Mouse (Mus musculus) G1E (cell line): ENCODE results near the gene Jaml. TPM values are rescaled to one million over a fixed set of nuclear protein-coding genes. Genes with fewer than 3 reads are reported as not detected.

Source experiments
- ATAC-seq: 2 replicates; pipeline ENCODE4 v1.8.0; 2016; ENCODE audit warnings: mild to moderate bottlenecking; ENCODE audit not compliant: insufficient number of reproducible peaks, poor library complexity, low FRiP score, severe bottlenecking; ENCODE audit errors: extremely low read depth
- DNase-seq: peaks from one replicate; pipeline ENCODE4 v3.0.0; 2012; ENCODE audit warnings: low spot score
- H3K27me3 ChIP-seq: 2 replicates; pipeline ENCODE4 v1.6.1; 2012; ENCODE audit warnings: mild to moderate bottlenecking, low read length, inconsistent platforms; ENCODE audit not compliant: insufficient read depth
- H3K36me3 ChIP-seq: replicated peaks from 2 replicates; pipeline ENCODE3; 2012; ENCODE audit warnings: mild to moderate bottlenecking, inconsistent platforms
- H3K4me1 ChIP-seq: 2 replicates; pipeline ENCODE4 v1.6.1; 2012; ENCODE audit warnings: low read depth, low read length, inconsistent platforms, mixed read lengths; ENCODE audit not compliant: insufficient read depth
- H3K4me3 ChIP-seq: 2 replicates; pipeline ENCODE4 v1.5.1; 2012; ENCODE audit warnings: low read depth, mild to moderate bottlenecking, inconsistent platforms, low read length, moderate library complexity, mixed read lengths
- H3K9me3 ChIP-seq: replicated peaks from 2 replicates; pipeline ENCODE4 v1.6.1; 2012; ENCODE audit warnings: inconsistent platforms
- CTCF ChIP-seq: IDR thresholded peaks from 2 replicates; pipeline ENCODE4 v1.5.1; 2012; ENCODE audit warnings: low read depth, low read length, inconsistent platforms, mixed read lengths
- GATA1 ChIP-seq: IDR thresholded peaks from 2 replicates; pipeline ENCODE4 v1.6.1; 2012; ENCODE audit warnings: borderline replicate concordance, low read length, inconsistent platforms, mixed read lengths
- GATA2 ChIP-seq: IDR thresholded peaks from 2 replicates; pipeline ENCODE4 v1.6.1; 2012; ENCODE audit warnings: low read depth, low read length, inconsistent platforms, borderline replicate concordance
- POLR2AphosphoS5 ChIP-seq: IDR thresholded peaks from 2 replicates; pipeline ENCODE4 v1.6.1; 2012; ENCODE audit warnings: low read depth, low read length, inconsistent platforms; ENCODE audit not compliant: insufficient replicate concordance
- TAL1 ChIP-seq: conservative IDR thresholded peaks from 2 replicates; pipeline ENCODE4 v1.6.1; 2012; ENCODE audit warnings: low read depth, low read length, inconsistent platforms, mixed read lengths
- polyA plus RNA-seq: library from polyadenylated mRNA; stranded (reverse); fragments of >175 nt; gene quantifications from 2 replicates; pipeline ENCODE4 v1.2.3, GENCODE M21; 2012
- total RNA-seq, 2 experiments: library from RNA; stranded (forward) in 1 of 2; stranded (reverse) in 1 of 2; fragments of 200-1000 nt in 1 of 2; fragments of >200 nt in 1 of 2; fragmentation: Nextera tagmentation in 1 of 2; gene quantifications; 2 replicates each; pipeline ENCODE4 v1.2.3; 2014 to 2017

Jaml gene
- total and polyA plus RNA-seq, 3 experiments = not detected

DNA sequence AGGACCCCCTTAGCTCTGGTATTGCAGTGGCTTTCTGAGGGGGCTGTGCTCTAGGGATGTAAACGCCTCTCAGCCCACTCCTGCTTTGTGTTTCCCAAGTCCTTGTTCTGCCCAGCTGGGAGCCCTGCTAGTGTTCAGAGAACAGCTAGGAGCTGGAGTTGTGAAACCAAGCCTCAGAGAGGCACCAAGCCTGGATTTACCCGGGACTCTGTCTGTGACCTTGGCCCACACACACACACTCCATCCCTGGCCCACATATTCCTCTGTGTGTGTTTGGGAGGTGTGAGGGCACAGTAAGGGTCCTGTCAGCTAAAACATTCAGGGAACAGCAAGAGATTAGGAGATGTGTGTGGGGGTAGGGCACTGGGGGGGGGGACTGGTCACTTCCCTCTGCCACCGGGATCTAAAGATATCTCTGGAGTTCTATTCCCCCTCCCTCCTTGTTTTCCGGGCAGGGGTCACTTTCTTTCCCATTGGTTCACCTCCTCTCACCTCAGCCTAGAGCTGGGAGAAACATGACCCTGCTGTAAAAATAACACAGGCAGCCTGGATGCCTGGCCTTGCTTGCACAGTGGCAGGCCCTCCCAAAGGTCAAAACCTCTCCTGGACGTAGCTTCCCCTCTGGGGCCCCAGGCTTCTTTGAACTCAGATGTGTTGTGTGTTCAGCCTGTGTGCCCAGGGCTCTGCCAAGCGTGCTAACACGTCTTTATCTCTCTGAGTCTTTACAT lies 57.6 kb downstream of the Jaml start:
- Histone ChIP-seq H3K4me3 (no peak overlapping the region), H3K27me3 (peaks cover 23% of the 10 kb centered on the region), H3K4me1 (no peaks in the 10 kb centered on the region), H3K36me3 (no peaks in the 10 kb centered on the region), H3K9me3 (no peaks in the 10 kb centered on the region)
- DNase-seq (no peak), ATAC-seq (no peak)
- TF ChIP-seq TAL1 = no peak
- TF ChIP-seq POLR2AphosphoS5 = no peak
- no peak for TF ChIP-seq CTCF
- TF ChIP-seq GATA2 = no peak
- TF ChIP-seq GATA1 = no peak

- TF ChIP-seq GATA2 (no peak), GATA1 (no peak), POLR2AphosphoS5 (no peak), TAL1 (no peak), CTCF (no peak)
- no peaks in the 10 kb centered on the region for H3K4me1 ChIP-seq
- no peaks in the 10 kb centered on the region for H3K36me3 ChIP-seq
- no peaks in the 10 kb centered on the region for H3K9me3 ChIP-seq
- peaks cover 18% of the 10 kb centered on the region; the same call in 1 of the 2 replicates for H3K27me3 ChIP-seq
- ATAC-seq = no peak
- no peak within 1 kb of the TSS for H3K4me3 ChIP-seq
- DNase-seq = no peak
These were observed 59.4 kb downstream of the Jaml start, which contains the start of gene Scn4b for GRCm38 (mm10) chr9:45138191-45139032. Gene Scn4b, plus strand, starts transcription at chr9:45138395.

DNA sequence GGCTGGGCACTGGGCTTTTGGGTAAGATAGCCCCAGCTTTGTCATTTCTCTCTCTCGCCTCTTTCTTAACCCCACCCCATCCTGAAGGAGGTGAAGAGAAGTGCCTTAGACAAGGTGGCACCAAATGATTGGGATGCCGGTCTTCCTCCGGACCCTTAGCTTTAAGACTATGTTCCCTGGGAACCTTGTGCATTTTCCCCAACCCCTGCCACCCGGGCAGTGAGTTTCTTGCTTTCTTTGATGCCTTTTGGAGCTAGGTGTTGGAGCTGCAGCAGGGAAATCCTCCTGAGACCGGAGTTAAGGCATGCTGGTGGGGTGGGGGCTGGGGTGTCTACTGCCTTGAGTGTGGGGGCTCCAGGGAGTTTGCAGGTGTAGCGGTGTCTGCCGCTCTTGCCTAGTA lies 60.1 kb downstream of the Jaml start:
- DNase-seq = no peak
- no peaks in the 10 kb centered on the region for H3K9me3 ChIP-seq
- peaks cover 18% of the 10 kb centered on the region; the same call in 1 of the 2 replicates for H3K27me3 ChIP-seq
- H3K4me3 ChIP-seq = no peak overlapping the region
- ATAC-seq = no peak
- TF ChIP-seq GATA2 = no peak
- no peak for TF ChIP-seq TAL1
- TF ChIP-seq GATA1 = no peak
- no peak for TF ChIP-seq POLR2AphosphoS5
- no peak for TF ChIP-seq CTCF
- H3K36me3 ChIP-seq = no peaks in the 10 kb centered on the region
- no peaks in the 10 kb centered on the region for H3K4me1 ChIP-seq

DNA sequence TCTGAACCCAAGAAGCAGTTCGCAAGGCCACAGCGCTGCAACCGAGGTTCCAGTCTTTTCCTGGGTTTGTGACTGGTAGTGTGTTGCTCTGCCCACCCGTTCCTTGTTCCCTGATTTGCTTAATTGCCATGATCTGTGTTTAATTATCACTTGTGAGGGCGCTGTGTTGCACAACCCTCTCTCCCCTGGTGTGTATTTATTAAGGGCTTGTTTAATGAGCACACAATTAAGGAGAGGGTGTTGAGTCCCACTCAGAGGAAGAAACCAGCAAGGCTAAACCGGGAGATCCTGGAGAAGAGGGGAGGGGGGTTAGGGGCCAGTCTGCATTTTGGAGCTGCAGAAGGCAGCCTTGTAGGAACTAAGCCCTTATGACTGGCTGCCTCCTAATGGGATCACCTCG lies 62.0 kb downstream of the Jaml start:
- Histone ChIP-seq H3K27me3 (peaks cover 19% of the 10 kb centered on the region; the same call in 1 of the 2 replicates), H3K9me3 (no peaks in the 10 kb centered on the region), H3K36me3 (no peaks in the 10 kb centered on the region), H3K4me1 (no peaks in the 10 kb centered on the region), H3K4me3 (no peak overlapping the region)
- TF ChIP-seq GATA2 (no peak), TAL1 (no peak), GATA1 (no peak), CTCF (no peak), POLR2AphosphoS5 (no peak)
- DNase-seq = no peak
- ATAC-seq = no peak

- no peak for TF ChIP-seq TAL1
- no peak for TF ChIP-seq GATA2
- TF ChIP-seq POLR2AphosphoS5 = no peak
- no peak for TF ChIP-seq CTCF
- no peak for TF ChIP-seq GATA1
- no peak for DNase-seq
- Histone ChIP-seq H3K4me3 (no peak overlapping the region), H3K27me3 (peaks cover 22% of the 10 kb centered on the region), H3K4me1 (no peaks in the 10 kb centered on the region), H3K36me3 (no peaks in the 10 kb centered on the region), H3K9me3 (no peaks in the 10 kb centered on the region)
- no peak for ATAC-seq
These were observed 63.7 kb downstream of the Jaml start for GRCm38 (mm10) chr9:45142686-45143085.

- Histone ChIP-seq H3K36me3 (no peaks in the 10 kb centered on the region), H3K4me3 (no peak overlapping the region), H3K4me1 (no peaks in the 10 kb centered on the region), H3K27me3 (peaks cover 14% of the 10 kb centered on the region), H3K9me3 (no peaks in the 10 kb centered on the region)
- no peak for ATAC-seq
- DNase-seq = no peak
- no peak for TF ChIP-seq GATA2
- no peak for TF ChIP-seq TAL1
- TF ChIP-seq GATA1 = no peak
- TF ChIP-seq POLR2AphosphoS5 = no peak
- TF ChIP-seq CTCF = no peak
These were observed 66.7 kb downstream of the Jaml start for GRCm38 (mm10) chr9:45145533-45146266.
